In the genomic region with DNA sequence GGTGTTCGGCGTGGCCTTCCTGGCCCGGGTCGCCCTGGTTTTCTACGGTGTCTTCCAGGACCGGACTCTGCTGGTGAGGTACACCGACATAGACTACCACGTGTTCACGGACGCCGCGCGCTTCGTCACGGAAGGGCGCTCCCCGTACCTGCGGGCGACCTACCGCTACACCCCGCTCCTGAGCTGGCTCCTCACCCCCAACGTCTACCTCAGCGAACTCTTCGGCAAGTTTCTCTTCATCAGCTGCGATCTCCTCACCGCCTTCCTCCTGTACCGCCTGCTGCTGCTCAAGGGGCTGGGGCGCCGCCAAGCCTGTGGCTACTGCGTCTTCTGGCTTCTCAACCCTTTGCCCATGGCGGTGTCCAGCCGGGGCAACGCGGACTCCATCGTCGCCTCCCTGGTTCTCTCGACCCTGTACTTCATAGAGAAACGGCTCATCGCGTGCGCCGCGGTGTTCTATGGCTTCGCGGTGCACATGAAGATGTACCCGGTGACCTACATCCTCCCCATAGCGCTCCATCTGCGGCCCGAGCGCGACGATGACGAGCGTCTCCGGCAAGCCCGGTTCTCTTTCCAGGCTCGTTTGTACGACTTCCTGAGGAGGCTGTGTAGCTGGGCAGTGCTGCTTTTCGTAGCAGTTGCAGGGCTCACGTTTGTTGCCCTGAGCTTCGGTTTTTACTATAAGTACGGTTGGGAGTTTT, we compare ENCODE assay signal across 9 mouse cellular contexts. TPM values are rescaled to one million over a fixed set of nuclear protein-coding genes. Genes with fewer than 3 reads are reported as not detected.
DNase-seq lines count a peak whose midpoint lies in the region; ATAC-seq and TF ChIP-seq lines count a peak whose summit lies in the region.
"Had no signal": no experiment of that assay in that cellular context is flagged by ENCODE, and none has a peak within 500 bp of the region (broad histone marks: within the 10 kb centered on the region; RNA-seq: fewer than 3 reads in every experiment).

No protein-coding gene starts in this region.

- TF ChIP-seq CTCF in bone marrow, adult 2 months (IDR thresholded peaks at IDR 0.05; ENCODE audit: control insufficient read depth, insufficient read depth, low read length): no peak
- TF ChIP-seq CTCF in kidney, postnatal 0 days (IDR thresholded peaks at IDR 0.05; ENCODE audit: low read depth): no peak

- peak overlapping the region; percentile 43 for H3K27ac ChIP-seq in bone marrow, adult 2 months (ENCODE audit: control insufficient read depth, insufficient read depth, low read depth, low read length, poor library complexity)
- peak overlapping the region; percentile 75 for H3K27ac ChIP-seq in kidney, postnatal 0 days
- peak overlapping the region; percentile 85 for H3K27ac ChIP-seq in midbrain, embryonic 10.5 days (replicated peaks)

- TF ChIP-seq POLR2A in bone marrow, adult 2 months (IDR thresholded peaks at IDR 0.05; ENCODE audit: borderline replicate concordance, control insufficient read depth, low read depth, low read length): peak; percentile 23; the same call in 1 of the 2 replicates

- no peaks in the 10 kb centered on the region for H3K9me3 ChIP-seq in kidney, postnatal 0 days (replicated peaks; ENCODE audit: low read length)
- H3K9me3 ChIP-seq in midbrain, embryonic 10.5 days (replicated peaks): no peaks in the 10 kb centered on the region

- DNase-seq in spleen, adult 12 weeks (ENCODE audit: low spot score): peak; percentile 28
- DNase-seq in spleen, postnatal 36 days (ENCODE audit: low spot score in 2 of 2): no peak
- DNase-seq in kidney, postnatal 0 days (ENCODE audit: low spot score): peak; percentile 29
- peak; percentile 31 for DNase-seq in midbrain, embryonic 10.5 days (ENCODE audit: low spot score)
- DNase-seq in thymus, postnatal 14 days: peak; percentile 57
- no peak for DNase-seq in ovary, postnatal 10 days (ENCODE audit: low spot score)

- H3K4me3 ChIP-seq in bone marrow, adult 2 months (replicated peaks; ENCODE audit: control insufficient read depth, low read depth, low read length): peak overlapping the region; percentile 92
- peak overlapping the region; percentile 73 for H3K4me3 ChIP-seq in kidney, postnatal 0 days (replicated peaks; ENCODE audit: low read depth, low read length)
- peak overlapping the region; percentile 88 for H3K4me3 ChIP-seq in midbrain, embryonic 10.5 days

- H3K9ac ChIP-seq in kidney, postnatal 0 days (ENCODE audit: low read depth, low read length): peak overlapping the region; percentile 70

- under 1% methylated on average over 62 of the region's 62 CpGs for WGBS in bone marrow, adult 2 months
- 1% methylated on average over 58 of the region's 62 CpGs for WGBS in kidney, postnatal 0 days
- 4% methylated on average over 62 of the region's 62 CpGs for WGBS in midbrain, embryonic 10.5 days

- H3K4me2 ChIP-seq in kidney, postnatal 0 days (ENCODE audit: low read length): peak overlapping the region; percentile 93

- peaks cover 2% of the 10 kb centered on the region for H3K4me1 ChIP-seq in bone marrow, adult 2 months (ENCODE audit: control insufficient read depth, insufficient read depth, low read length)
- peaks cover 14% of the 10 kb centered on the region for H3K4me1 ChIP-seq in kidney, postnatal 0 days (replicated peaks; ENCODE audit: insufficient read depth, low read length)
- peaks cover 26% of the 10 kb centered on the region for H3K4me1 ChIP-seq in midbrain, embryonic 10.5 days

- peaks cover 5% of the 10 kb centered on the region; the same call in 1 of the 2 replicates for H3K36me3 ChIP-seq in kidney, postnatal 0 days (ENCODE audit: insufficient read depth, low read length)
- peaks cover 40% of the 10 kb centered on the region for H3K36me3 ChIP-seq in midbrain, embryonic 10.5 days

- no peaks in the 10 kb centered on the region for H3K27me3 ChIP-seq in kidney, postnatal 0 days (ENCODE audit: insufficient read depth, low read length)
- H3K27me3 ChIP-seq in midbrain, embryonic 10.5 days (ENCODE audit: low read depth, poor library complexity, severe bottlenecking): 0 out of 2 replicates have a peak, but pooled peaks cover 7% of the 10 kb centered on the region

- peak; percentile 40 for ATAC-seq in granulocyte monocyte progenitor cell, adult 5-6 weeks (replicated peaks; ENCODE audit: poor library complexity, severe bottlenecking)
- peak; percentile 71 for ATAC-seq in kidney, postnatal 0 days (replicated peaks; ENCODE audit: low FRiP score, low read depth)

RNA-seq across cellular contexts. Expression of gene Pigm, which starts 0.6 kb away (rescaled TPM):
- polyA plus RNA-seq in bone marrow, adult 2 months (2011; ENCODE audit: insufficient read depth, insufficient read length, low replicate concordance, missing spikeins): 5.2 and 8.8 TPM in 2 replicates
- 10.2 and 16.0 TPM in 2 replicates for total RNA-seq in granulocyte monocyte progenitor cell, adult 5-6 weeks (2014; fragmentation: Nextera tagmentation)
- total RNA-seq in granulocyte monocyte progenitor cell, adult 5-6 weeks (2017): 13.8 and 16.2 TPM in 2 replicates
- 5.8 and 6.1 TPM in 2 replicates for polyA plus RNA-seq in kidney, postnatal 0 days (2015; fragmentation: Nextera tagmentation; extraction: Ambion mirVana)
- 9.3 and 9.9 TPM in 2 replicates for polyA plus RNA-seq in midbrain, embryonic 10.5 days (2016; fragmentation: Nextera tagmentation; extraction: Ambion mirVana)

RNA-seq across cellular contexts. Expression of gene Kcnj10, which starts 35.9 kb away (rescaled TPM):
- 1.0 and 2.3 TPM in 2 replicates for polyA plus RNA-seq in bone marrow, adult 2 months (2011; ENCODE audit: insufficient read depth, insufficient read length, low replicate concordance, missing spikeins)
- total RNA-seq in granulocyte monocyte progenitor cell, adult 5-6 weeks (2014; fragmentation: Nextera tagmentation): 0.32 TPM in 1 of 2 replicates, not detected in the other
- total RNA-seq in granulocyte monocyte progenitor cell, adult 5-6 weeks (2017): 0.46 TPM in 1 of 2 replicates, not detected in the other
- polyA plus RNA-seq in kidney, postnatal 0 days (2015; fragmentation: Nextera tagmentation; extraction: Ambion mirVana): 3.3 and 4.2 TPM in 2 replicates
- 0.46 and 0.75 TPM in 2 replicates for polyA plus RNA-seq in midbrain, embryonic 10.5 days (2016; fragmentation: Nextera tagmentation; extraction: Ambion mirVana)

RNA-seq across cellular contexts. Expression of gene Kcnj9, which starts 47.8 kb away (rescaled TPM):
- 1.2 TPM in 1 of 2 replicates, not detected in the other for polyA plus RNA-seq in bone marrow, adult 2 months (2011; ENCODE audit: insufficient read depth, insufficient read length, low replicate concordance, missing spikeins)
- total RNA-seq in granulocyte monocyte progenitor cell, adult 5-6 weeks (2014; fragmentation: Nextera tagmentation): not detected in 2 replicates
- total RNA-seq in granulocyte monocyte progenitor cell, adult 5-6 weeks (2017): not detected in 2 replicates
- 0.03 and 0.06 TPM in 2 replicates for polyA plus RNA-seq in kidney, postnatal 0 days (2015; fragmentation: Nextera tagmentation; extraction: Ambion mirVana)
- 0.23 and 0.61 TPM in 2 replicates for polyA plus RNA-seq in midbrain, embryonic 10.5 days (2016; fragmentation: Nextera tagmentation; extraction: Ambion mirVana)
- total RNA-seq: heart, adult 18-20 months had no signal

Comparison
In these comparisons a context has a peak if more than half of its experiments do, and no peak if none do; other contexts are left out.
1. DNase-seq: peak in spleen, adult 12 weeks (single experiment), kidney, postnatal 0 days (single experiment), midbrain, embryonic 10.5 days (single experiment) and thymus, postnatal 14 days (single experiment); none in spleen, postnatal 36 days (0 of 2) and ovary, postnatal 10 days (single experiment).
2. Peak in every context shown above with its lines, with median percentiles within 50 percentile points of each other: H3K27ac ChIP-seq and H3K4me3 ChIP-seq.